Mouse (Mus musculus): ENCODE measurements around the gene Smok2a. TPM values are rescaled to one million over a fixed set of nuclear protein-coding genes. Genes with fewer than 3 reads are reported as not detected.
"Not testable (repeated sequence)": the region's sequence is repeated elsewhere in the genome, so short reads cannot be mapped to it uniquely, and the experiment has no call there.

Smok2a gene
- total RNA-seq (2014; fragmentation: Nextera tagmentation) (not detected in 2 replicates), total RNA-seq (2017) (0.11 and 0.17 TPM in 2 replicates), polyA plus RNA-seq (2012) (not detected in 2 replicates)

DNA sequence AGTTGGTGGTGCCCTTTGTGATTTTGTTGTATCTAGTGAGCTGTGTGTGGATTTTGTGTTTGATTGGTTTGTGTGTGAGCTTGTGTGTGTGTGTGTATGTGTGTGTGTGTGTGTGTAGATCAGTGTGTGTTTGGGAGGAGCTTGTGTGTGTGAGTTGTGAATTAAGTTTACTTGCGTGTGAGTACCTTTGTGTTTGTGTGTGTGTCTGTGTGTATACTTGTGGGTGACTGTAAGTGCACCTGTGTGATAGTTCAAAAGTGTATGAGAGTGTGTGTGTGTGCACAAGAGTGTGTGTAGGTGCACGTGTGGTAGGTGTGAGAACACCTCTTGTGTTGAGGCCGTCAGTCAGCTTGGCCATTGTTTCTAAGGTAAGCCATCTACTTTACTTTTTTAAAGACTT is at the start of gene Smok2a:
Gene Smok2a, plus strand, starts transcription at position 301 of the 400 bp plus-strand sequence.
- Histone ChIP-seq H3K4me3 (ENCODE audit: low read depth, low read length) (no peak within 1 kb of the TSS), H3K36me3 (replicated peaks) (no peaks in the 10 kb centered on the region), H3K4me1 (ENCODE audit: insufficient read depth, low read depth, low read length) (no peaks in the 10 kb centered on the region), H3K27me3 (ENCODE audit: insufficient read depth, low read length) (no peaks in the 10 kb centered on the region), H3K9me3 (replicated peaks) (no peaks in the 10 kb centered on the region)
- no peak for TF ChIP-seq TAL1 (conservative IDR thresholded peaks at IDR 0.05; ENCODE audit: low read depth, low read length)
- TF ChIP-seq CTCF (IDR thresholded peaks at IDR 0.05; ENCODE audit: low read depth, low read length): no peak
- TF ChIP-seq POLR2AphosphoS5 (IDR thresholded peaks at IDR 0.05; ENCODE audit: insufficient replicate concordance, low read depth, low read length): no peak
- TF ChIP-seq GATA1 (IDR thresholded peaks at IDR 0.05; ENCODE audit: borderline replicate concordance, low read length): no peak
- no peak for TF ChIP-seq GATA2 (IDR thresholded peaks at IDR 0.05; ENCODE audit: borderline replicate concordance, low read depth, low read length)
- ATAC-seq (ENCODE audit: extremely low read depth, insufficient number of reproducible peaks, low FRiP score, poor library complexity, severe bottlenecking) (no peak), DNase-seq (ENCODE audit: low spot score) (no peak)

DNA sequence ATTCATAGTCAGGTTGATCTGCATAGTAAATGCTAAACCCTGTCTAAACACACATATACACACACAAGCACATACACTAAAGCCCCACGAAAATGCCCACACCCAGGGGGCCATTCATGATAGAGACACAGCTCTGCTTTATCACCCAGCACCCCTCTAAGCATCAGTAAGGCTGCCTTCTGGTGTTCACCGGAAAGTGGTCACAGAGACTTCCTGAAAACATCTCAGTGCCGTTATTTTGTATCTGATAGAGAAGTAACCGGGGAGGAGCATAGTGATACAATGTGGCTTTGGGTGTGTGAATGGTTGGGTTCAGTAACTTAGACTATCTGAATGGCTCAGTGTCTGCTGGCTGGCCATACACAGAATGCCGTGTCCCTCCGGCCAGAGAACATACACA is 47.4 kb upstream of the Smok2a start:
- H3K9me3 ChIP-seq (replicated peaks); H3K4me1 ChIP-seq (ENCODE audit: insufficient read depth, low read depth, low read length); H3K27me3 ChIP-seq (ENCODE audit: insufficient read depth, low read length); H3K4me3 ChIP-seq (ENCODE audit: low read depth, low read length); H3K36me3 ChIP-seq (replicated peaks); DNase-seq (ENCODE audit: low spot score); ATAC-seq (ENCODE audit: extremely low read depth, insufficient number of reproducible peaks, low FRiP score, poor library complexity, severe bottlenecking): not testable (repeated sequence)

DNA sequence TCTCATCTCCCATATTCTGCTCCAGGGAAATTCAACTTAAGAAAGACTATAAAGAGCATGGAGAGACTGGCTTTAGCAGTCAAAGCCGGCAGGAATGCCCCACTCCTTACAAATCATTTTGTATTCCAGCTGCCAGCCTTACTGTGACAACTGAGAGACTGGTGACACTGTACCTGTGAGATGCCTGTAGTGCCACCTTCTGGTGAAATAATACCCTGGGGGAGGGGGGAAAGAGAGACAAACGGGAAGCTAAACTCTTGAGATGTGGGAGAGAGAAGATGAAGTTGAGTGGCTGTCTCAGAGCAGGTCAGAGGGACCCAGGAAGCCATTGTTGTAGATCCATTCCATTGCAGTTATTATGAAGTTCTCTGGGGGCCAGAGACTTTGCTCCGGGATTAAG is 47.0 kb upstream of the Smok2a start:
- not testable (repeated sequence) for H3K4me1 ChIP-seq (ENCODE audit: insufficient read depth, low read depth, low read length)

DNA sequence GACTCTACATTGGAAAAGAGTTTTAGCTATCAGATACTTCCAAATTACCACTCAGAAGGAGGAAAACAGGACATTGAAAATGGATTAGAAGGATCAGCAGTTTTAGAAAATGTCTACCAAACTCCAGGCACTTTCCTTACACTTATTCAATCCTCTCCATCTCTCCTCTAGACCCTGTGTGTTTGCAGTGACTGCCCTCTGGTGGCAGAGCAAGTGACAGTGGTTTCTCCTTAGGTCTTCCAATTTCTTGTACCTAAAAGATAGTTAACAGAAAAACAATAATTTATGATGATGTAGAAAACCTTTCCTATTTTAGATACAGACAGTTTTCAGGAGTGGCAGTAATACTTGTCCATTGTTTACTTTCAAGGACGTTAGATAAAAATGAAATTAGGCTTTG is 45.4 kb upstream of the Smok2a start:
- not testable (repeated sequence) for ATAC-seq (ENCODE audit: extremely low read depth, insufficient number of reproducible peaks, low FRiP score, poor library complexity, severe bottlenecking); H3K4me3 ChIP-seq (ENCODE audit: low read depth, low read length); H3K4me1 ChIP-seq (ENCODE audit: insufficient read depth, low read depth, low read length); DNase-seq (ENCODE audit: low spot score); H3K9me3 ChIP-seq (replicated peaks); H3K36me3 ChIP-seq (replicated peaks); H3K27me3 ChIP-seq (ENCODE audit: insufficient read depth, low read length)

More for the DNA sequence above, 47.0 kb upstream of the Smok2a start:
- ATAC-seq (ENCODE audit: extremely low read depth, insufficient number of reproducible peaks, low FRiP score, poor library complexity, severe bottlenecking); H3K27me3 ChIP-seq (ENCODE audit: insufficient read depth, low read length); H3K4me3 ChIP-seq (ENCODE audit: low read depth, low read length); DNase-seq (ENCODE audit: low spot score); H3K9me3 ChIP-seq (replicated peaks); H3K36me3 ChIP-seq (replicated peaks): not testable (repeated sequence)

DNA sequence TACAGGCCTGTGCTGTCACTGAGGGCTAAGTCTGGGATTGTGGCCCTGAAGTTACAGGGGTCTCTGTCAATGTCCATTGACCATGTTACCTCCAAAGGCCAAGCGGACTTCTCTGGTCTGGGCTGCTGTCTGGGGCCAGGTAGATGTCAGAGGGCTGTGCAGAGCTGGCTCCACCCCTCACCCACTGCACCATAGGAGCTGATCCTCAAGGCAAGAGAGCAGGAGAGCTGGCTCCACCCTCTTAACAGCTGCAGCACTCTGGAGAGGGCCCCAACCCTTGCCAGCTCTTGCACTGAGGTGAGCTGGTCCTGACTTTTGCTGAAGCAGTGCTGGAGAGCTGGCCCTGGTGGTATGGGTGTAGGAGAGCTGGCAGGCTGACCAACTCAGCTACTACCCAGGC is 43.2 kb upstream of the Smok2a start:
- not testable (repeated sequence) for H3K4me1 ChIP-seq (ENCODE audit: insufficient read depth, low read depth, low read length); ATAC-seq (ENCODE audit: extremely low read depth, insufficient number of reproducible peaks, low FRiP score, poor library complexity, severe bottlenecking); H3K4me3 ChIP-seq (ENCODE audit: low read depth, low read length); DNase-seq (ENCODE audit: low spot score); H3K36me3 ChIP-seq (replicated peaks); H3K27me3 ChIP-seq (ENCODE audit: insufficient read depth, low read length); H3K9me3 ChIP-seq (replicated peaks)

DNA sequence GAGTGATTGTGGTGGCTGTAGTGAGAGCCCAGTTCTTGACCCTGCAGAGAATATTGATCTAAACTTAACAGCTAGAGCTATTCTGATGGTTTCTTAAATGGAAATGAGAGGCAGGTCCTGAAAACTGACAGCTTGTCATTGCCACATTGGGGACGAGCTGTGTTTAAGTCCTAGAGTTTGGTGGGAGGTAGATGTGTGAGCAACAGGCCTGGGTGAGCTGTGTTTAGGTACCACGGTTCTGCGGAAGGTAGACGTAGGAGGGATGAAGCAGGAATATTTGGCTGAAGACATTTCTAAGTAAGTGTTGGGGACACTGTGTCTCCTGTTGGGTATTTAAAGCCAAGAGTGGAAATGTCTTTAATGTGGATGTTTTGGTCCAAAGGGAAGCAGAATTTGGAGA is 42.0 kb upstream of the Smok2a start:
- H3K4me3 ChIP-seq (ENCODE audit: low read depth, low read length); ATAC-seq (ENCODE audit: extremely low read depth, insufficient number of reproducible peaks, low FRiP score, poor library complexity, severe bottlenecking); H3K36me3 ChIP-seq (replicated peaks); H3K9me3 ChIP-seq (replicated peaks); H3K4me1 ChIP-seq (ENCODE audit: insufficient read depth, low read depth, low read length); DNase-seq (ENCODE audit: low spot score); H3K27me3 ChIP-seq (ENCODE audit: insufficient read depth, low read length): not testable (repeated sequence)

DNA sequence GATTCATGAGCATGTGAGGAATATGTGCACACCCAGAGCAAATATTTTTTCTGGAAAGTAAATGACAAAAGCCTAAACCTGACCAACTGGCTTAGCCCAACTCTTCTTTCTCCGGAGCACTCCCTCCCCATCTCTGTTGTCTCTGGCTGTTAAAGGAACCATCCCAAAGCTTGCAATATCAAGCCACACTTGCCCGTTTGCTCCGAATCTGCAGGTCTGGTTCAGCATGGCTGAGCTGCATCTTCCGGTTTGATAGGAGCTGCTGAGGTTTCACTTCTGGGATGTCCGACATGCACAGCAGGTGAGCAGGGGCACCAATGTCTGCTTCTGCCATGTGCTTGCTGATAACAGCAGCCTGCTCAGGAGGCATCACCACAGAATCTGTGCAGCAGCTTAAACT is 40.5 kb upstream of the Smok2a start:
- not testable (repeated sequence) for H3K36me3 ChIP-seq (replicated peaks); H3K9me3 ChIP-seq (replicated peaks); DNase-seq (ENCODE audit: low spot score); H3K4me1 ChIP-seq (ENCODE audit: insufficient read depth, low read depth, low read length); H3K27me3 ChIP-seq (ENCODE audit: insufficient read depth, low read length); H3K4me3 ChIP-seq (ENCODE audit: low read depth, low read length); ATAC-seq (ENCODE audit: extremely low read depth, insufficient number of reproducible peaks, low FRiP score, poor library complexity, severe bottlenecking)

DNA sequence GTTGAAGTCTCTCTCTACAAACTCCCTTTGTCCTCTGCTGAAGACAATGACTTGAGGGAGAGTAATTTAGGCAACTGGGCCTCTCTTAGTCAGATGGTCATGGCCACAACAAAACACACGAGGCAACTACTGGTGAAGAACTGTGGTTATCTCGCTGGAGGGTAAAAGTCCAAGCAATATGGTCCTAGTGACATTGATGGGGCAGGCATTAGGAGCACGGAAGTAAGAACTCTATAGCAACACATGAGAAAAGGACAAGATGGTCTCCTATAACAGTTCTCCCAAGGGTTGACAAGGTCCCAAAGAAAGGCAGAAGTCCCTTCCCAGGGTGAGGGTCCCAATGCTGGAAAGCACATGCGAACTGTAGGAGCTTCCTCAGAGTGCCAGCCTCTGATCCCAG is 38.3 kb upstream of the Smok2a start:
- H3K36me3 ChIP-seq (replicated peaks); H3K9me3 ChIP-seq (replicated peaks); DNase-seq (ENCODE audit: low spot score); H3K4me3 ChIP-seq (ENCODE audit: low read depth, low read length); H3K27me3 ChIP-seq (ENCODE audit: insufficient read depth, low read length); H3K4me1 ChIP-seq (ENCODE audit: insufficient read depth, low read depth, low read length); ATAC-seq (ENCODE audit: extremely low read depth, insufficient number of reproducible peaks, low FRiP score, poor library complexity, severe bottlenecking): not testable (repeated sequence)

DNA sequence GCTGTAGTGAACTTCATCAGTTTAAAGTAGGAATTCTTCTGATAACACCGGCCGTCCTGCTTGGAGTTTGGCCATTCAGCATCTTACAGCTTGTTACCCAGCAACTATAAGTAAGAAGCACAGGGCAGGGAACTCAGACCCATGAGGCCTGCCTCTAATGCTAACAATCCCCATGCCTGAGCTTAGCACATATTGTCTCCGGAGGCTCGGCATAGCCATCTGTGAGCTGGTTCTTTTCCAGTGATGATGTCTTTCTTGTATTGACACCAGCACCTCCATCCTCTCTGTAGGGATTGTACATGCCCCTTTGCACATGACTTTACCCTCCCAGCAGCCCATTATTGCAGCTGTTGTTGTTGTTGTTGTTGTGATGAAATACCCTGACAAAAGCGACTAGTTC is 36.5 kb upstream of the Smok2a start:
- H3K4me3 ChIP-seq (ENCODE audit: low read depth, low read length): not testable (repeated sequence)

DNA sequence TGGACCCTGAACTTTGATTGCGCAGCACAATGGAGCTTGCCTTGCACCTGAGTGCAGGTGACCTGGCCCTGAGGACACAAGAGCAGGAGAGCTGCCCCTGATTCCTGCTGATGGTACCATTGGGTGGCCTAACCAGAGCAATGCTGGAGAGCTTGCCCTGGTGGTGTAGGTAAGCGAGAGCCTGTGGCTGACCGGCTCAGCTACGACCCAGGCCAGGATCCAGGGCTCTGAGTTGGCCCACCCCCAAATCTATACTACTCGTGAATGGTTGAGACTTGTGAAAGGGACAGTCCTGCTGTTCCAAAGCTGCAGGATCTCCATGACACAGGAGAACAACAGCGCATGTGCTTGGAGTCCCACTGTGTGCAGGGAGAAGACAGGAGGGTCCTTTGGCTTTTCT is 34.4 kb upstream of the Smok2a start:
- not testable (repeated sequence) for H3K4me1 ChIP-seq (ENCODE audit: insufficient read depth, low read depth, low read length); H3K9me3 ChIP-seq (replicated peaks); H3K27me3 ChIP-seq (ENCODE audit: insufficient read depth, low read length); ATAC-seq (ENCODE audit: extremely low read depth, insufficient number of reproducible peaks, low FRiP score, poor library complexity, severe bottlenecking); H3K4me3 ChIP-seq (ENCODE audit: low read depth, low read length); DNase-seq (ENCODE audit: low spot score); H3K36me3 ChIP-seq (replicated peaks)

More for the DNA sequence above, 36.5 kb upstream of the Smok2a start:
- not testable (repeated sequence) for H3K4me1 ChIP-seq (ENCODE audit: insufficient read depth, low read depth, low read length); H3K9me3 ChIP-seq (replicated peaks); DNase-seq (ENCODE audit: low spot score); ATAC-seq (ENCODE audit: extremely low read depth, insufficient number of reproducible peaks, low FRiP score, poor library complexity, severe bottlenecking); H3K27me3 ChIP-seq (ENCODE audit: insufficient read depth, low read length); H3K36me3 ChIP-seq (replicated peaks)

DNA sequence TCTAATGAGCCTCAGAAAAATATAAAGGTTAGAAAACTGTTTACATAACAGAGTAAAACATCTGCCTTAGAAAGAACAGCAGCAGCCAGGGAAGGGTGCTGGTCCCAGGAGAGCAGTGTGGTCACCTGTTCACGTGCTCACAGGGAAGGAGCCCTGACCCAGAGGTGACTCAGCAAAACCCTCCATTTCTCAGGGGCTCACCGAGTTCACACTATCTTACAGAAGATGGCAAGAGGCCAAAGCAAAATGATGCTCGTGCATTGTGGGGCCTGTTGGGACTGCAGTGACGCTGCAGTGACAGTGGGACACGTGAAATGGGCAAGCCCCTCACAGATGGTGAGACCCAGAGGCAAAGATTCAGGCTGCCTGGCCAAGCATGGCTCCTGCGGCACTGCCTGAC is 33.4 kb upstream of the Smok2a start:
- not testable (repeated sequence) for H3K4me3 ChIP-seq (ENCODE audit: low read depth, low read length); H3K27me3 ChIP-seq (ENCODE audit: insufficient read depth, low read length); H3K36me3 ChIP-seq (replicated peaks); H3K4me1 ChIP-seq (ENCODE audit: insufficient read depth, low read depth, low read length); DNase-seq (ENCODE audit: low spot score); H3K9me3 ChIP-seq (replicated peaks); ATAC-seq (ENCODE audit: extremely low read depth, insufficient number of reproducible peaks, low FRiP score, poor library complexity, severe bottlenecking)

DNA sequence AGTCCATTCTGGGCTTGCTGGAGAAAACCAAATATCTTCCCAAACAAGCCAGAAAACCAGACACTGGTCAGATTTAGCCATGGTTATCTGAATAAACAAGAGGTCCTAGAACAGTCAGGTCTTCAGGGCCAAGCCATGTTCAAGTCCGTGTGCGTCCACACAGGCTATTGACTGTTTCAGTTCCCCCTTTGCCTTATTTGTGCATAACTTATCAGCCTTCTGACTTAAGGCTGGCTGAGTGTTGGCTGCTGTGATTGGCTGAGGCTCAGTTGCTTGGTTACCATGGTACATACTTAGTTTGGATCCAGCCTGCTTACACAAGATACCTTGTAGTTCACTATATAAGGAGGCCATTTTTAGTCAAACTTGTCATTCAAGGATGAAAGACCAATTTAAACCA is 32.1 kb upstream of the Smok2a start:
- not testable (repeated sequence) for H3K4me3 ChIP-seq (ENCODE audit: low read depth, low read length); H3K27me3 ChIP-seq (ENCODE audit: insufficient read depth, low read length); DNase-seq (ENCODE audit: low spot score); ATAC-seq (ENCODE audit: extremely low read depth, insufficient number of reproducible peaks, low FRiP score, poor library complexity, severe bottlenecking); H3K9me3 ChIP-seq (replicated peaks); H3K36me3 ChIP-seq (replicated peaks); H3K4me1 ChIP-seq (ENCODE audit: insufficient read depth, low read depth, low read length)

All from G1E (cell line).